Mouse (Mus musculus) naive thymus-derived CD4-positive, alpha-beta T cell, adult 2 months (primary cell): ENCODE results near the gene Capza2.

ENCODE experiments used
- DNase-seq: peaks from one replicate; pipeline ENCODE4 v3.0.0-alpha.2; 2011; ENCODE audit warnings: low read depth

Capza2 gene

DNA sequence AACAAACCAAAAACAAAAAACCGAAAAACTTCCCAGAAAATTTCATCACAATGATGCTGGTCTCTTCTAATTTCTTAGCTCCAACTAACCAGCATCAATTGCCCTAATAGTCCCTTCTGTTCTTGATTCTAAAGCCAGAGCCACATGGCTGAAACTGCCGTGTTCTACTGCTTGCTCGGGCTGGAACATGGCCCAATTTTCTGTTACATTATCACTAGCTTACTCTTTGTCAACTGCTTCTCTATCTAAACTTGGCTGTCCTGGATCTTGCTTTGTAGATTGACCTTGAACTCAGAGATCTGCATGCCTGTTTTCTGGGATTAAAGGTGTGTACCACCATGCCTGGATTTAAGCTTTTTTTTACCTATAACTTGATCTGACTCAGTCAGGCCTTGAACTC, 69.9 kb downstream of the Capza2 start:
- DNase-seq = no peak
